Mouse (Mus musculus) forebrain, postnatal 0 days (tissue): ENCODE measurements at regions not wholly inside any gene's neighbourhood (a gene's known extent, or its start where the extent isn't known, plus 50 kb on each side); places are given as distances from the start of the nearest gene placed in this dataset.

Experiments used
- ATAC-seq: fragments of 200-750 bp; cut with Nextera tagmentation; 2 replicates; pipeline ENCODE4 v1.8.0; 2017; ENCODE audit warnings: mild to moderate bottlenecking, moderate library complexity
- DNase-seq: peaks from one replicate; pipeline ENCODE4 v3.0.0-alpha.2; 2015
- H3K27ac ChIP-seq: fragments of 300-500 bp; sonication (generic); 2 replicates; pipeline ENCODE4 v1.5.1; 2014; ENCODE audit warnings: low read depth, mild to moderate bottlenecking, antibody characterized with exemption, low read length, moderate library complexity, mixed read lengths
- H3K27me3 ChIP-seq: fragments of 300-500 bp; sonication (generic); 2 replicates; pipeline ENCODE4 v1.6.1; 2014; ENCODE audit warnings: mild to moderate bottlenecking, low read length, mixed read lengths; ENCODE audit not compliant: insufficient read depth
- H3K36me3 ChIP-seq: fragments of 300-500 bp; sonication (generic); 2 replicates; pipeline ENCODE4 v1.6.1; 2014; ENCODE audit warnings: mild to moderate bottlenecking, moderate library complexity; ENCODE audit not compliant: insufficient read depth
- H3K4me1 ChIP-seq: fragments of 300-500 bp; sonication (generic); 2 replicates; pipeline ENCODE4 v1.6.1; 2014; ENCODE audit warnings: antibody characterized with exemption; ENCODE audit not compliant: insufficient read depth
- H3K4me2 ChIP-seq: fragments of 300-500 bp; sonication (generic); 2 replicates; pipeline ENCODE4 v1.6.1; 2014; ENCODE audit warnings: low read depth, mild to moderate bottlenecking, moderate library complexity
- H3K4me3 ChIP-seq: fragments of 300-500 bp; sonication (generic); 2 replicates; pipeline ENCODE4 v1.5.1; 2014; ENCODE audit warnings: low read depth, low read length, mixed read lengths
- H3K9ac ChIP-seq: fragments of 300-500 bp; sonication (generic); 2 replicates; pipeline ENCODE4 v1.6.1; 2014; ENCODE audit warnings: mild to moderate bottlenecking
- H3K9me3 ChIP-seq: fragments of 300-500 bp; sonication (generic); 2 replicates; pipeline ENCODE4 v1.6.1; 2016; ENCODE audit warnings: low read length
- CTCF ChIP-seq: sonication (generic); IDR thresholded peaks from 2 replicates; pipeline ENCODE4 v1.5.1; 2016; ENCODE audit warnings: antibody characterized with exemption, control low read depth, low read depth
- WGBS: fragments of 180-500 bp; shearing (Covaris S2); extraction: QIAGEN DNeasy Blood & Tissue Kit; methylation state at CpG from one replicate; pipeline ENCODE4 v1.1.7; 2014; 5-methylcytosine and 5-hydroxymethylcytosine counted together

DNA sequence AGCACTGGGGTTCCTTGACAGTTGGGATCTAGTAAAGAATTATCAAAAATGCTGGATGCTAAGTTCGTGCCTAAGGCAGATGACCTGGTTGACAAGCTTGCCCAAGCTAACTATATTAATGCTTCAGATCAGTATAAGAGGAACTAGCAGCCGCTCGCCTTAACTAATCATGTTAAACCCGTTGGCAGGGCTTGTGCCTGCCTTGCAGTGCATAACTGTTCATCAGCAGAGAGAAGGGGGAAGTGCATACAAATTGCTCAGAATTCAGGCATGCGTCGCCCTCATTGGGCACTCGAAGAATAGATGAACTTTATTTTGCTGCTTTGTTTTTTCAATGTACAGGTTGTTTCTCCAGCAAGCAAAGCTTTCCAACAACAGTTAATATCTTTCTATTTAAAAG lies 419.3 kb downstream of the Gbe1 start:
- ATAC-seq (no peak), DNase-seq (no peak)
- no peaks in the 10 kb centered on the region for H3K9me3 ChIP-seq
- H3K4me3 ChIP-seq = no peak overlapping the region
- no peak overlapping the region for H3K4me2 ChIP-seq
- no peak overlapping the region for H3K27ac ChIP-seq
- no peak for TF ChIP-seq CTCF
- no peaks in the 10 kb centered on the region for H3K4me1 ChIP-seq
- H3K27me3 ChIP-seq = no peaks in the 10 kb centered on the region
- 87% methylated on average over 7 of the region's 7 CpGs for WGBS
- no peak overlapping the region for H3K9ac ChIP-seq
- no peaks in the 10 kb centered on the region for H3K36me3 ChIP-seq

DNA sequence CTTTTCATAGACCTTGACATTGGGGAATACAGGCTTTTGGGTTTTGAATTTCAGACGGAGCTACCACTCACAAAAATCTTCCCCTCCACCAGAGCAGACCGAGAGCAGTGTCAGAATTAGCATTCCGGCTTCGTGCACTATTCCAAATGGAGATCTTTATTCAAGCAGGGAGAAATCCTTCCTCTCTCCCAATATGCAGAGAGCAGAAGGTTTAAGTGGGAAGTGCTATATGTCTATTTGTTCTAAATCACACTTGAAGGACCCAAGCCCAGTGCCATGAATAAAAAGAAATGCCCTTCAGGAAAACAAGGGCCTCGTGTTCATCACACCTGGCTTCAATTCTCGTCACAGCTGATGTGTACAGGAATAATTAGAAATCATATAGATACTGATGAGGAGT lies 426.3 kb downstream of the Gbe1 start:
- DNase-seq = no peak
- no peak for TF ChIP-seq CTCF
- Histone ChIP-seq H3K4me2 (no peak overlapping the region), H3K9me3 (no peaks in the 10 kb centered on the region), H3K9ac (no peak overlapping the region), H3K4me1 (no peaks in the 10 kb centered on the region), H3K27me3 (no peaks in the 10 kb centered on the region), H3K36me3 (no peaks in the 10 kb centered on the region), H3K27ac (no peak overlapping the region), H3K4me3 (no peak overlapping the region)
- no peak for ATAC-seq
- 49% methylated on average over 6 of the region's 6 CpGs for WGBS

DNA sequence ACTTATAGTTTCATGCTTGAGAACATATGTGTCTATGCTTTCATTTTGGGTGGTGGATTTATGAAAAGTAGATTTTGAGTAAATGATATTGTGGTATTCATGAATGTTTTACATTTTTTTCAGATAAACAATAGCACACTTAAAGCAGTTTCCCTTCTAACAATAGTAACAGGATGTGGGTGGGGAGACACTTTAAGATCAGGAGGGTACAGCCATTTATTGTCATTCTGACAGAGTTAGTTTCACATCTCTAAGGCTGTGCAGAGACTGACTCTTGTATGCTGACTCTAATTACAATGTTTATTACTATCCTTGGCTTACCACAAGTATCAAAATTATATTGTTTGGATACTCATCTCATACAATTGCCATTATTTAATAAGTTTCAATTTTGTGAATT lies 440.5 kb downstream of the Gbe1 start:
- H3K9ac ChIP-seq = no peak overlapping the region

DNA sequence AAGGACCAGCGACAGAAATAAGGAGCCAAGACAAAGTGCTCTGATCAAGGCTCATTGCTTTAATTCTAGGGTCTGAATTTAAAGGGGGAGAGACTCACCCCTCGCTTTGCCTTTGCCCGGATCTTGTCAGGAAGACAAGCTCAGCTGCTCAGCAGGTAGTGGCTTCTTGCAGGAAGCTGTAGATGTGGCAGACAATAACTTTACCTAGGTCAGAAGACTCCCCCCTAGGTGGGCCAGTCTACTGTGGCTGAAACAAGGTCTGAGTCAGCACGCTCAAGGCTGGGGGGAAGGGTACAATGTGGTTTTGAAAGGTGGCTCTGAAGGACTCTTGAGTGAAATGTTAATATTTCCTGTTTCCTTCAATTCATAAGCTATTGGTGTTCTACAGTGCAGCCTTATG lies 484.3 kb downstream of the Gbe1 start:
- no peak overlapping the region for H3K9ac ChIP-seq
- WGBS = 80% methylated on average over 4 of the region's 4 CpGs
- H3K27ac ChIP-seq = no peak overlapping the region
- H3K9me3 ChIP-seq = no peaks in the 10 kb centered on the region
- no peak overlapping the region for H3K4me2 ChIP-seq
- no peak for ATAC-seq
- no peak overlapping the region for H3K4me3 ChIP-seq
- no peaks in the 10 kb centered on the region for H3K4me1 ChIP-seq
- DNase-seq = no peak
- H3K27me3 ChIP-seq = no peaks in the 10 kb centered on the region
- no peaks in the 10 kb centered on the region for H3K36me3 ChIP-seq
- no peak for TF ChIP-seq CTCF

More for the DNA sequence above, 440.5 kb downstream of the Gbe1 start:
- Histone ChIP-seq H3K4me2 (no peak overlapping the region), H3K36me3 (no peaks in the 10 kb centered on the region), H3K4me1 (no peaks in the 10 kb centered on the region), H3K4me3 (no peak overlapping the region), H3K27me3 (no peaks in the 10 kb centered on the region), H3K9me3 (no peaks in the 10 kb centered on the region), H3K27ac (no peak overlapping the region)
- TF ChIP-seq CTCF = no peak
- ATAC-seq = no peak
- no peak for DNase-seq

DNA sequence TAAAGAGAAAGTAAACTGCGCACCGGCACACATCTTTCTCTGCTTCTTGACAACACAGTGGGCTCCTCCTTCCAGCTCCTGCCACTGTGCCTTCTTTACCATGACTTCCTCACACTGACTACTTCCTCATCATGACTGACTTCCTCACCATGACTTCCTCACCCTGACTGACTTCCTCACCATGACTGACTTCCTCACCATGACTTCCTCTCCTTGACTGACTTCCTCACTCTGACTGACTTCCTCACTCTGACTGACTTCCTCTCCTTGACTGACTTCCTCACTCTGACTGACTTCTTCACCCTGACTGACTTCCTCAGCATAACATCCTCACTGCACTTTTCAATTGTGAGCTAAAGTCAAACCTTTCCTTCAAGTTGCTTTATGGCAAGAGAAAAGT lies 489.8 kb downstream of the Gbe1 start:
- H3K9ac ChIP-seq = no peak overlapping the region
- DNase-seq (no peak), ATAC-seq (no peak)
- H3K4me2 ChIP-seq = no peak overlapping the region
- no peak for TF ChIP-seq CTCF
- no peak overlapping the region for H3K4me3 ChIP-seq
- no peak overlapping the region for H3K27ac ChIP-seq
- H3K27me3 ChIP-seq = no peaks in the 10 kb centered on the region
- H3K9me3 ChIP-seq = no peaks in the 10 kb centered on the region
- no peaks in the 10 kb centered on the region for H3K36me3 ChIP-seq
- no peaks in the 10 kb centered on the region for H3K4me1 ChIP-seq
- WGBS = 79% methylated on average over 2 of the region's 2 CpGs

DNA sequence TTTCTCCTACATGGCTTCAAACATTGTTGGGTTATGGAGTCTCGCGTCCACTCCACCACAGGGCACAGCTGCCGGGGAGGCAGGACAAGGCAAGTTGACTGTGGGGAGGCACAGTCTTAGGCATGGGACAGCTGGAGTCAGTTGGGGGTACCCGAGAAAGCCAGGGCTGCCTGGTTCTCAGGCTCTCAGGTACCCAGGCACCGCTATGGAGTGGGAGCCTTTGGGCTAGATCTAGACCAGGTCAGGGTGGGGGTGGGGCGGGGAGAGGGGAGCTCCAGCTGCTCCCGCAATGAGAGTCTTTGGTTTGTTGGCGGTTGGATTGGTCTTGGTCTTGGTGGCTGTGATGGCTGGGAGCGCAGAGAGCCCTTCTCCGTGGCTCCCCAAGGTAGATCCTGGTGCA lies 512.2 kb downstream of the Gbe1 start:
- Histone ChIP-seq H3K27me3 (no peaks in the 10 kb centered on the region), H3K4me3 (no peak overlapping the region), H3K36me3 (no peaks in the 10 kb centered on the region), H3K4me1 (no peaks in the 10 kb centered on the region), H3K4me2 (no peak overlapping the region), H3K9ac (no peak overlapping the region), H3K9me3 (no peaks in the 10 kb centered on the region), H3K27ac (no peak overlapping the region)
- DNase-seq (no peak), ATAC-seq (no peak)
- 92% methylated on average over 10 of the region's 10 CpGs for WGBS
- no peak for TF ChIP-seq CTCF

DNA sequence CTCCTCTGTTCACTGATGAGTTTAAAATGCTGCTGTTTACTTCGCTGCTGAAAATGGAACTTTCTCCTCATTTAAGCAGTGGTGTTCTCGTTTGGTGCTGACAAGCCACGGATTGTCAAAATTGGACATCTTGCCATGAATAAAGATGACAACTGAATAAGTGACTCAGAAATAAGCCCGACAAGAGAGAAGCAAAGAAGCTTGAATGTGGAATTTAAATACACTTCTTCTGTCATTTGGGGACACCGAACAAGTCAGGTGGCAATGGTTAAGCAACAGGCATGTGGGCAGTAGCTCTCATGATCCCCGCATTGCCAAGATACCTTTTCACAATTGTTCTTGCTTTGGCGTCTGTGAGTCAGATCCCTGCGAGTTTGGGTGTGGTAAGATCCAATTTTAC lies 521.3 kb downstream of the Gbe1 start:
- H3K9ac ChIP-seq = no peak overlapping the region
- no peak for TF ChIP-seq CTCF
- peak; percentile 84 for ATAC-seq
- no peak overlapping the region for H3K4me2 ChIP-seq
- peak overlapping the region; percentile 45 for H3K27ac ChIP-seq
- H3K9me3 ChIP-seq = no peaks in the 10 kb centered on the region
- peak; percentile 54 for DNase-seq
- no peaks in the 10 kb centered on the region for H3K36me3 ChIP-seq
- WGBS = 67% methylated on average over 8 of the region's 8 CpGs
- no peaks in the 10 kb centered on the region for H3K27me3 ChIP-seq
- H3K4me3 ChIP-seq = no peak overlapping the region
- no peaks in the 10 kb centered on the region for H3K4me1 ChIP-seq

DNA sequence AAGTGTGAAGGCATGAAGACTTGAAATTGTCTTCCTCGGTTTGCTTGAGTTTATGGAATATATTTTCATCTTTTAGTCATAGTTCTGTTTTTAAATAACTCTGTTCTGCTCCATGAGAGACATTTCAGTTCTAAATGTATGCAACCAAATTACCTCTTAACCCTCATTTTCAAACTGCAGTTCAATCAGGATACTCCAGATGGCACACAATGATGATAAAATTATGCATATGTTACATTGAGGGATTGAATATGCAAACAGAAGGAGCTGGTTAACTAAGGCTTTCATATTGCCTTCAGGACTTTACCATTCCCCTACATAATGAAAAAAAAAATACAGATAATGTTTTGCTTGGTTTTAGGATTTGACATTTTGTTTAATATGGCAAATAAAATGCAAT lies 524.4 kb downstream of the Gbe1 start:
- WGBS = 52% methylated on average over 1 of the region's 1 CpGs

More for the DNA sequence above, 524.4 kb downstream of the Gbe1 start:
- no peak overlapping the region for H3K4me2 ChIP-seq
- peak; percentile 42 for TF ChIP-seq CTCF
- DNase-seq = peak; percentile 32
- H3K9me3 ChIP-seq = no peaks in the 10 kb centered on the region
- H3K36me3 ChIP-seq = no peaks in the 10 kb centered on the region
- no peaks in the 10 kb centered on the region for H3K27me3 ChIP-seq
- no peaks in the 10 kb centered on the region for H3K4me1 ChIP-seq
- ATAC-seq = no peak
- H3K4me3 ChIP-seq = no peak overlapping the region
- no peak overlapping the region for H3K9ac ChIP-seq
- H3K27ac ChIP-seq = no peak overlapping the region
